Mouse (Mus musculus): ENCODE measurements at regions not wholly inside any gene's neighbourhood (a gene's known extent, or its start where the extent isn't known, plus 50 kb on each side); places are given as distances from the start of the nearest gene placed in this dataset.

GRCm38 (mm10) chr13:99580296-99580695, 64.0 kb upstream of the Map1b start:
- DNase-seq (ENCODE audit: low spot score) = no peak

DNA sequence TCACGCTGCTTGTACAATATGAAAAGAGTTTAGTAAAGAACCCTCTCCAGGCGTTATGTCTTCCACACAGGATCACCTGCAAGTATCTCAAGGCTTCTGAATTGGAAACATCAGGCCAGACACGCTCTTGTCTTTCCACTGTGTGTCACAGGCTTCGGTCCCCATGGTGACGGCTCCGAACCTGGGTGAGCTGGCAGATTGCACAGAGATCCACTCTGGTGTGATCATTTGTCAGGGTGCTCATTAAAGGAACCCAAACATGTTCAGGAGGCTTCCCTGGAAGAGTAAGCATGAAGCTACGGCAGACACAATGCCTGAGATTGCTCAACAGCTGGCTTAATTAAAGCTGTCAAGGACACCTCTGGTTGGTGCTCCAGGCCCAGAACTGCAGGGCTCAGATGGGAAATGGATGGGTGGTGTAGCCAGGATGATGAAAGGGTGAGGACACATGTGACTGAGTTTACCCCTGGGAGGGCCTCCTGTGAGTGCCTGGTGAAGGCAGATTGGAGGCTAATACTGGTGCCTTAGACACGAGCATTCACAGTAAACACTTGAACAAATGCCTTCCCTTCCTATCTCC, 63.3 kb upstream of the Map1b start:
- DNase-seq (ENCODE audit: low spot score) = no peak

DNA sequence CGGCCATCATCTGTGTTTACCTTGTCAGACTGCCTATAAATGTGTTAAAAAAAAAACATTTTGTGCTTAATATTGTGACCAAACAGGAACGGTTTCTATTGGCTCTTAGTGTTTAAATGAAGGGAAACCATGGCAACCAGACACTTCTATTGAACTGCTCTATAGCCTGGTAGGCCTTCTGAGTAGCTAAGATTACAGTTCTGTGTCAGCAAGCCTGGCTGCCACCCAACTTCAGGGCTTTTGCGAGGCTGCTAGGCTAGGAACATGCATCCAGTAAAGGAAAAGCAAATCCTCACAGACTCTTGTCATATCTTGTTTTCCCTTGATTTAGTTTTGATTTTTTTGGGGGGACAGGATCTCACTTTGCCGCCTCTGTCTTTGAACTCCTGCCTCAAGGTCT, 61.3 kb upstream of the Map1b start:
- DNase-seq (ENCODE audit: low spot score) = no peak

DNA sequence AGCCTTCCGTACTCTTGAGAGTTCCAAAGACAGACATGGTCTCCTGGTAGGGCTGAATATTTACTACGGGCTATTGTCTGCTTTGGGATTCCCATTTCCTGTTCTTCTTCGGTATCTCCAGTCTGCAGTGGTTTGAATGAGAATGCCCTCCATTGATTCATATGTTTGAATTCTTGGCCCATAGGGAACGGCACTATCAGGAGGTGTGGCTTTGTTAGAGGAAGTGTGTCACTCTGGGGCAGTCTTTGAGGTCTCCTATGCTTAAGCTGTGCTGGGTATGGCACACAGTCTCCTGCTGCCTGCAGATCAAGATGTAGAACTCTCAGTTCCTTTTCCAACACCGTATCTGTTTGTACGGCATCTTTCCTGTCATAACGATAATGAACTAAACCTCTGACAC, 56.7 kb upstream of the Map1b start:
- no peak for DNase-seq (ENCODE audit: low spot score)

DNA sequence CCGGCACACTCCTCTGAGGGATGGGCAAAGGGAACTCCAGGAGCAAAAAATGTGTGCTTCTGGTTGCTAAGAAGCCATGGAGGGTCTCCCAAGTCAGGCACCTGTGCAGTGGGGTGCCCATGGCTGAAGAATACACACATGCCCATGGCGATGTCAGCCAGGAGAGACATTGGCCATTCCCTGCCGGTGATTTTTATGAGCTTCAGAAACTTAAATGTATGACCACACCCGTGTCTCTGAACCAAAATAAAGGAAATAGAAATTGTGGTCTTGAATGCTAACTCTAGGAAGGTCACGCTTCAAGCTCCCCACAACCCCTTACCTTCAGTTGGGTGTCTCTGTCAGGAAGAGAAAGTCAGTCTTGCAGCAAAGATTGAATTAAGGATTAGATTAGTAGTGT, 56.0 kb upstream of the Map1b start:
- DNase-seq (ENCODE audit: low spot score) = no peak

All from lung, postnatal 25 days (tissue).